Mouse (Mus musculus) midbrain, embryonic 11.5 days (tissue): ENCODE measurements around the gene Trp53i13. TPM values are rescaled to one million over a fixed set of nuclear protein-coding genes. Genes with fewer than 3 reads are reported as not detected.

ENCODE experiments used
- ATAC-seq: fragments of 200-750 bp; cut with Nextera tagmentation; 2 replicates; pipeline ENCODE4 v1.8.0; 2017; ENCODE audit warnings: moderate TSS enrichment, moderate library complexity; ENCODE audit not compliant: low FRiP score
- DNase-seq: peaks from one replicate; pipeline ENCODE4 v3.0.0; 2015; ENCODE audit warnings: low spot score; ENCODE audit errors: missing footprints
- H3K27ac ChIP-seq: fragments of 300-500 bp; sonication (generic); 2 replicates; pipeline ENCODE4 v1.5.1; 2014; ENCODE audit warnings: low read depth, low read length
- H3K27me3 ChIP-seq: fragments of 300-500 bp; sonication (generic); 2 replicates; pipeline ENCODE4 v1.6.1; 2014; ENCODE audit warnings: mild to moderate bottlenecking, low read length, moderate library complexity, mixed read lengths; ENCODE audit not compliant: control insufficient read depth, insufficient read depth
- H3K36me3 ChIP-seq: fragments of 300-500 bp; sonication (generic); 2 replicates; pipeline ENCODE4 v1.6.1; 2014; ENCODE audit warnings: mild to moderate bottlenecking, low read length, moderate library complexity, mixed read lengths; ENCODE audit not compliant: control insufficient read depth, insufficient read depth
- H3K4me1 ChIP-seq: fragments of 300-500 bp; sonication (generic); 2 replicates; pipeline ENCODE4 v1.6.1; 2014; ENCODE audit warnings: low read length; ENCODE audit not compliant: control insufficient read depth, insufficient read depth
- H3K4me2 ChIP-seq: fragments of 300-500 bp; sonication (generic); 2 replicates; pipeline ENCODE4 v1.6.1; 2014; ENCODE audit warnings: mild to moderate bottlenecking, moderate library complexity
- H3K4me3 ChIP-seq: fragments of 300-500 bp; sonication (generic); 2 replicates; pipeline ENCODE4 v1.5.1; 2014; ENCODE audit warnings: low read depth, low read length
- H3K9ac ChIP-seq: fragments of 300-500 bp; sonication (generic); 2 replicates; pipeline ENCODE4 v1.6.1; 2014; ENCODE audit warnings: low read length
- H3K9me3 ChIP-seq: fragments of 300-500 bp; sonication (generic); 2 replicates; pipeline ENCODE4 v1.6.1; 2016; ENCODE audit warnings: low read length; ENCODE audit not compliant: control insufficient read depth
- WGBS: fragments of 180-500 bp; shearing (Covaris S2); extraction: QIAGEN DNeasy Blood & Tissue Kit; methylation state at CpG from one replicate; pipeline ENCODE4 v1.1.7; 2014; 5-methylcytosine and 5-hydroxymethylcytosine counted together
- polyA plus RNA-seq: library from polyadenylated mRNA; unstranded; fragments of >200 nt; fragmentation: Nextera tagmentation; extraction: Ambion mirVana; gene quantifications from 2 replicates; pipeline ENCODE4 v1.2.1, GENCODE M21; 2014

Gene Trp53i13
- polyA plus RNA-seq, 1 experiment from 2014 or later = 27.3 TPM

DNA sequence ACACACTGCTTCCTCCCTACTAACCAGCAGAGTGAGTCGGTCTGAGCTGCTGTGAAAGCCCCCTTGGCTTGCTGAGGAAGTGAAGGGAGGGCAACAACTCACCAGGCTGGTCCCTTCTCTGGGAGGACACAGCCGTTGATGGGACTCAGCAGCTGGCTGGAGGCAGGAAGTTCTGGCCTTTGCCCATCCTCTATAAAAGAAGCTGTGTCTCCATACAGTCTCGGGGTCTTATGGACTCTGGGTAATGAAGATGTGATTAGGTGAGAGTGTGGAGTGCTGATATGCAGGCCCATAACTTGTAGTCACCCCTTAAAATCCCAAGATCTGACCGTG is 21.5 kb downstream of the Trp53i13 start:
- Histone ChIP-seq H3K36me3 (no peaks in the 10 kb centered on the region), H3K4me2 (peak overlapping the region; percentile 85), H3K27ac (no peak overlapping the region), H3K9me3 (no peaks in the 10 kb centered on the region), H3K4me1 (peaks cover 61% of the 10 kb centered on the region), H3K27me3 (no peaks in the 10 kb centered on the region), H3K4me3 (peak overlapping the region; percentile 96), H3K9ac (peak overlapping the region; percentile 94)
- DNase-seq = no peak
- WGBS = 36% methylated on average over 4 of the region's 4 CpGs
- ATAC-seq = no peak

DNA sequence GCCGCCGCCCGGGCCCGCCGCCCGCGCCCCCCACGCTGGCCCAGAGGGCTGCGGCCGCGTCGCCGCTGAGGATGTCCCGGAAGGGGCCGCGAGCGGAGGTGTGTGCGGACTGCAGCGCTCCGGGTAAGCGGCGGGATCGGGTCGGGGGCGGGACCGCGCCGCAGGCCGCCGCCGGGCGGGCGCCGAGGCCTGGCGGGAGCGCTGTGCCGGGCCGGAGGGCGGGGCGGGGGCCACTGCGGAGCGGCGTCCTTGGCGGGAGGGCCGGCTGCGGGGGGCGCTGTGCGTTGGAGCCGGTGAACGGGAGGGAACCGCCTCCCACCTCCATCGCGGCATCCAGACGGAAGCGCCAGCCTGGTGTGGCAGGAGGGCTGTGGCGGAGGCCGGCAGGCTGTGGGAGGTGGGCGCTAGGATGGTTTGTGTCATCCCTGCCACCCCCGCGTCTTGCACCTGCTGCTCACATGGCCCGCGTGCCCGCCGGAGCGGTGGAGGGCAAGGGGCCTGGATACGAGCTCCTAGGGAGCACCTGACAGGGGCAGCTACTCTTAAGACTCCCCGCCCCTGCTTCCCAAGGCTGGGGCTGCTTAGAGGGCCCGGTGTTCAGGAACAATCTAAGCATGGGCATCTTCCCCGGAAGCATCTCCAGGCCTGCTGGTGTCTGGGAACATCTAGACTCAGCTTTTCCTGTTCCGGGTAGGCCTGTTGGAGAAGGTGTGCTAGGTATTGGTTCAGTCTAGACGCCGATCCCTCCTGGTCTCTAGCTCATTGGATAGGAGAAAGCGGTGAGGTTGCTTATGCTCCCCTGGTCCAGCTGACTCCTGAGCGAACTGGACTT is 22.1 kb downstream of the Trp53i13 start, which contains the start of gene Git1:
Git1 (plus strand) TSS at position 51 of the 832 bp plus-strand sequence.
- 2% methylated on average over 47 of the region's 74 CpGs for WGBS
- peak within 1 kb of the TSS; percentile 94 for H3K9ac ChIP-seq
- H3K4me2 ChIP-seq = peak within 1 kb of the TSS; percentile 85
- H3K36me3 ChIP-seq = no peaks in the 10 kb centered on the region
- peak; percentile 94 for DNase-seq
- no peaks in the 10 kb centered on the region for H3K9me3 ChIP-seq
- H3K4me3 ChIP-seq = peak within 1 kb of the TSS; percentile 96
- H3K27me3 ChIP-seq = no peaks in the 10 kb centered on the region
- no peak for ATAC-seq
- H3K4me1 ChIP-seq = peaks cover 64% of the 10 kb centered on the region
- H3K27ac ChIP-seq = peak within 1 kb of the TSS; percentile 77

DNA sequence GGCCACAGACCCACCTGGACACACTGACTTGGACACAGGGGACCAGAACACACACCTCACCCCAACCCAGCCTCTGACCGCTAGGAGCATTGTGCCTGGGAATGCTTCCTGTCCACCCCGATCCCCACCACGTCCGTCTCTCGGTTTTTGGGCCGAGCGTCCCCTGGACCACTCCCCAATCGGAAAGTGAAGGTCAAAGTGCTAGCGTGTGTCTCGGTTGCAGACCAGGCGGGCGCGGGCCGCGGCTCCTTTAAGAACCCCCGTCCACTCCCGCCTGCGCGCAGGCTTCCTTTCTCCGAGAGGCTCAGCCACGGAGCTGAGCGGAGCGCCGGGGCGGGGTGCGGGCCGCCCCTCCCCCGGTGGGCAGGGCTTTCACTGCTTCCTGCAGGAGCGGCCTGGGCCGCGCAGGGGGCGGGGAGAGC is 22.9 kb downstream of the Trp53i13 start:
- Histone ChIP-seq H3K4me3 (peak overlapping the region; percentile 96), H3K9me3 (no peaks in the 10 kb centered on the region), H3K36me3 (no peaks in the 10 kb centered on the region), H3K9ac (peak overlapping the region; percentile 94), H3K27ac (peak overlapping the region; percentile 35), H3K4me1 (peaks cover 65% of the 10 kb centered on the region), H3K4me2 (peak overlapping the region; percentile 85), H3K27me3 (no peaks in the 10 kb centered on the region)
- 0% methylated on average over 24 of the region's 32 CpGs for WGBS
- ATAC-seq (peak; percentile 73), DNase-seq (peak; percentile 97)

DNA sequence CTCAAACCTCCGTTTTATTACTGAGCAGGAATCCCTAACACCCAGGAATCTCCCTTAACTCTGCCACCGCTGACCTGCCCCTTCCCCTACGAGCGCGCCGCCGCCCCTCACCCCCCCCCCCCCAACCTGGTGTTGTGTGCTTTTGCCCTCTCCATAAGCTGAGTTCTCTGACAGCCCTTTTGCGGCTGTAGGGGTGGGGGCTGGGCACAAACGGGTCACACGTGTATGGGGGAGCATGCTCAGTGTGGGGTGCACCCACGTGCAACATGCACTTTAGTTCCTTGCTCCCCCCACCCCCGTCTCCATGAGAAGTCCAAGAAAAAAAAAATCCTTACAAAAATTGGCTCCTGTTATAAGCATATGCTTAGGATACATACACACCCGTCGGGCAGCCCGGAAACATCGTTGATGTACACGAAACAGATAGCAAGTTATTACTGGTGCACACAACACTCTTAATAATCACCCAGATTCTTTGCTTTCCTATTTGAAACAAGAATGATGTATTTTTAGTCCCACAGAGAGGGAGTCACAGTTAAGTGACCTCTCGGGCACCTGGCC is 23.4 kb downstream of the Trp53i13 start:
- Histone ChIP-seq H3K36me3 (no peaks in the 10 kb centered on the region), H3K4me3 (peak overlapping the region; percentile 96), H3K9ac (peak overlapping the region; percentile 94), H3K4me1 (peaks cover 64% of the 10 kb centered on the region), H3K9me3 (no peaks in the 10 kb centered on the region), H3K4me2 (peak overlapping the region; percentile 85), H3K27ac (peak overlapping the region; percentile 35), H3K27me3 (no peaks in the 10 kb centered on the region)
- no peak for ATAC-seq
- WGBS = under 1% methylated on average over 14 of the region's 18 CpGs
- DNase-seq = no peak

DNA sequence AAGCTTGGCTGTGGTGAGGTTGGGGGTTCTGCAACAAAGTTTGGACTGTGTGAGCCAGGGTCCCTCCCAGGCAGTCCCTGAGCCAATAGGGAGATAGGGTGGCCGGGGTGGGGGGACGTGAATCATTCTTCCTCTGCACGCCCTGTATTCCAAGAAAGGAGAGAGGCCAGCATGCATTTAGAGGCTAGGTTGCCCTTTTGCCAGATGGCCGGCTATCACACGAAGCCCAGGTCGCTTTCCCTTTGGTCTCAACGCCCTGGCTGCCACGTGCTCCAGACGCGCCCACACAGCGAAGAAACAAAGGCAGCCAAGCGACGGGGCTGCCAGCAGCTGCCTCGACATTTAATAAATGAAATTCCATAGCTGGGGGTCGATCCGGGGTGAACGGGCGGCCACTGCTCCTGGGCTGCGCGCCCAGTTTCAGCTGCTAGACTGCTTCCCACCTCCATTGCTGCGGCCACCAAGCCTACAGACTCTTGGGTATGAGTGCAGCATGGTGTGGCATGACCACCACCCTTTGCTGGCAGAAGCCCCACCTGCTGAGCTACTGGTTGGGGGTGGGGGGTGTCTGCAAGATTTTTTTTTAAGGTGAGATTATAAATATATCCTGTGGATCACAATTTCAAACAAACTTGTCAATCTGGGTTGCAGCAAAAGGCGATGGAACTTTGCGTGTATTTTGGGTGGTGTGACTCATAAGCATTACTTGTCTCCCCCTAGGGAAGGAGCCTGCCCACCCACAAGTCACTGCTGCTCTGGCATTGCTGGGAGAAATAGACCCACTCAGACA is 24.1 kb downstream of the Trp53i13 start:
- ATAC-seq (peak; percentile 65), DNase-seq (no peak)
- under 1% methylated on average over 23 of the region's 23 CpGs for WGBS
- H3K27ac ChIP-seq = peak overlapping the region; percentile 56; the same call in 1 of the 2 replicates
- no peaks in the 10 kb centered on the region for H3K27me3 ChIP-seq
- peak overlapping the region; percentile 85 for H3K4me2 ChIP-seq
- peak overlapping the region; percentile 94 for H3K9ac ChIP-seq
- H3K4me3 ChIP-seq = peak overlapping the region; percentile 96
- no peaks in the 10 kb centered on the region for H3K36me3 ChIP-seq
- H3K9me3 ChIP-seq = no peaks in the 10 kb centered on the region
- H3K4me1 ChIP-seq = peaks cover 66% of the 10 kb centered on the region

DNA sequence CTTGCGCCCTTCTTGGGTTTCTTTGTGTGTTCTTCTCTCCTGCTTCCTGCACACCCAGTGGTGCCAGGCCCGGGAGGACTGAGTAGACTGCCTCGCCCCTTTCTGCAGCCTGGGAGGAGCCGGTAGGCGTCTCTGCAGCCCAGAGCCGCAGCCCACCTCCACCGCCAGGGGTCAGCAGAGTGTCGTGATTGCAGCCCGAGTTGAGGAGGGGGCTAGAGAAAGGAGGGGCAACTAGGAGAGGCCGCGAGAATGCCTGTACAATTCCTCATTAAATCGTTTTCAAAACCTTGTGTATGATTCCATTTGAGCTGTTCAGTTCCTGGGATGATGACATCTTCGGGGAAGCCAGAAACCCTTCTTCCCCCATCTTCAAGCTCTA is 24.7 kb downstream of the Trp53i13 start:
- ATAC-seq (peak; percentile 68), DNase-seq (peak; percentile 100)
- WGBS = 2% methylated on average over 13 of the region's 13 CpGs
- H3K4me1 ChIP-seq = peaks cover 66% of the 10 kb centered on the region
- peak overlapping the region; percentile 85 for H3K4me2 ChIP-seq
- H3K9ac ChIP-seq = peak overlapping the region; percentile 94
- H3K4me3 ChIP-seq = peak overlapping the region; percentile 96
- H3K27ac ChIP-seq = no peak overlapping the region
- no peaks in the 10 kb centered on the region for H3K27me3 ChIP-seq
- no peaks in the 10 kb centered on the region for H3K36me3 ChIP-seq
- H3K9me3 ChIP-seq = no peaks in the 10 kb centered on the region

DNA sequence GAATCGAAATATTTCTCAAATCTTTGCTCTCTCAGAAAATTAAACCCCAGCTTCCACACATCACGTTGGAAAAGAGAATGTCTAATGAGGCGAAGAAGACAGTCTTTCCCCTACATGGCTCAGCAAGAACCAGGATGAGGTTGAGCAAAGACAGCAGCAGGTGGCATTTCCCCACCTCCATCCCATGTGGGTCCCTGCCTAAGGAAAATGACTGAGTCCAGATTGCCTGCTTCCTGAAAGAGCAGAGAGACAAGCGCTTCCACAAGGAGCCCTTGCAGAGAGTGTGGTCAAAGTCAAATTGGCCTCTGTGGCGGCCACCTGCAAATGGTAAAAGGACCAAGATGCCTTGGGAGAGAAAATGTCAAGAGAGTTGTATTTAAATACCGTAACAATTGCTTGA is 25.3 kb downstream of the Trp53i13 start:
- H3K9ac ChIP-seq = peak overlapping the region; percentile 96; the same call in 1 of the 2 replicates
- 0 out of 2 replicates have a peak overlapping the region, but pooled peaks have one; percentile 90 for H3K4me3 ChIP-seq
- H3K4me2 ChIP-seq = peak overlapping the region; percentile 90
- no peak for DNase-seq
- no peaks in the 10 kb centered on the region for H3K9me3 ChIP-seq
- no peaks in the 10 kb centered on the region for H3K36me3 ChIP-seq
- peaks cover 69% of the 10 kb centered on the region for H3K4me1 ChIP-seq
- ATAC-seq = no peak
- WGBS = 68% methylated on average over 6 of the region's 6 CpGs
- H3K27me3 ChIP-seq = no peaks in the 10 kb centered on the region
- H3K27ac ChIP-seq = no peak overlapping the region

DNA sequence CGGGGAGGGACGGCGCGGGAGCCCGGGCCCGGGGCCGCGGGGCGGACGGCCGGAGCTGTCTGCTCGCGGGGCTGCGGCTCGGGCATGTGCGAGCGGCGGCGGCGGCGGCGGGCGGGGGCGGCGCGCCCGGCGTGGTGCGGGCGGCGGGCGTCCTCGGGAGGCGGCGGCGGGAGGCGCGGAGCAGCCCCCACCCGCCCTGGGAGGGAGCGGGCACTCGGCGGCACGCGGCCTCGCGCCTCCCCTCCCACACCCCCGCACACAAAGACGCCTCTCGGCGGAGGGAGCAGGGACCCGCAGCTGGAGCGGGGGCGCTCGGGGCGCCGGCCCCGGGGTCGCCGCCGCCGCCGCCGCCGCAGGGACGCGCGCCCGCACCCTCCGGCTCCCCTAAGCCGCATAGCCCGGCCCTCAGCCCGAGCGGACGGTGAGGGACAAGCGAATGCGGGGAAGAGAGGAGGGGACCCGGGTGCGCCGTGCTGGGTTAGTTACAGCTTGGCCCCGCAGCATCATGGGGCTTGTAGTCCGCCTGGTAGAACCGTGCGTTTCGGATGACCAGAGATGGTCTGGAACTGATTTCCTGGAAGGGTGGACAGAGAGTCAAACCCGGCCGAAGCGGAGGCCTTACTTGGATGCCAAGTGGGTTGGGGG is 26.1 kb downstream of the Trp53i13 start, which contains the start of gene Ankrd13b:
Ankrd13b (minus strand) TSS at position 88 of the 645 bp plus-strand sequence.
- Histone ChIP-seq H3K4me1 (peaks cover 65% of the 10 kb centered on the region), H3K9ac (peak within 1 kb of the TSS; percentile 96), H3K9me3 (no peaks in the 10 kb centered on the region), H3K27me3 (no peaks in the 10 kb centered on the region), H3K4me2 (peak within 1 kb of the TSS; percentile 90), H3K36me3 (no peaks in the 10 kb centered on the region), H3K27ac (peak within 1 kb of the TSS; percentile 57; the same call in 1 of the 2 replicates), H3K4me3 (peak within 1 kb of the TSS; percentile 90)
- WGBS = under 1% methylated on average over 60 of the region's 87 CpGs
- DNase-seq (peak; percentile 97), ATAC-seq (peak; percentile 67)
